Mouse (Mus musculus): Measurements from ENCODE around the gene Spryd4.

DNA sequence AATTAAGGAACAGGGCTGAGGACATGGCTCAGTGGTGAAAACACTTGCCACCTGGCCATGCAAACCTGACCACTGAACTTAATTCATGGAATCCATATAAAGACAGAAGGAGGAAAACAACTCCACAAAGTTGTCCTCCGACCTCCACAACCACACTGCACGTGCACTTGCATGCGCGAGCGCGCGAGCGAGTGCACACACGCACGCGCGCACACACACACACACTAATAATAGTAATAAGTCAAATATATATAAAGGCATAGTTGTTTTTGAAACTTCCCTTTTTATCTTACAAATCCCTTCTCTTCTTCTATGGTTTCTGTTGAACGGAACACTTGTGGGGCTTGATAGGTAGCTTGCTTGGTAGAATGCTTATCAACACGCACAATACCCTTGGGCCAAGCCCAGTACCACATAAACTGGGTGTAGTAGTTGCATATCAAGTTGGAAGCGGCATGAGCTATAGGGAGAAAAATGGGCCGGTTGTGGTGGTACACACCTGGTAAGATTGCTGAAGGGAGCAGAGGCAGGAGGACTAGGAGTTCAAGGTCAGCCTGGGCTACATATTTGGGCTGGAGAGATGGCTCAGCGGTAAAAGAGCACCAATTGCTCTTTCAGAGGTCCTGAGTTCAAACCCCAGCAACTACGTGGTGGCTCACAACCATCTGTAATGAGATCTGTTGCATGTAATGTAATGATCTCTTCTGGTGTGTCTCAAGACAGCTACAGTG, 6.9 kb upstream of the Spryd4 start:
- no peak for TF ChIP-seq CTCF (IDR thresholded peaks at IDR 0.05)
- no peak for TF ChIP-seq POLR2A (IDR thresholded peaks at IDR 0.05; ENCODE audit: insufficient read depth, low read depth, low read length)
- TF ChIP-seq EP300 (IDR thresholded peaks at IDR 0.05; ENCODE audit: insufficient read depth, low read depth, low read length), result no peak
